Mouse (Mus musculus) CH12.LX (cell line): Measurements from ENCODE around the gene Pdzd2. TPM values are rescaled to one million over a fixed set of nuclear protein-coding genes. Genes with fewer than 3 reads are reported as not detected.

Source experiments
- DNase-seq: peaks from one replicate; pipeline ENCODE4 v3.0.0-alpha.2; 2013; ENCODE audit errors: extremely low read depth
- H3K27ac ChIP-seq: 2 replicates; pipeline ENCODE4 v1.5.1; 2012; ENCODE audit warnings: low read depth, mild to moderate bottlenecking, control low read depth, moderate library complexity; ENCODE audit not compliant: insufficient read depth
- H3K27me3 ChIP-seq: replicated peaks from 2 replicates; pipeline ENCODE3; 2012; ENCODE audit warnings: inconsistent platforms
- H3K36me3 ChIP-seq, 2 experiments: replicated peaks in 1 of 2; 2 replicates each; pipeline versions ENCODE3 to v1.6.1; 2012; ENCODE audit warnings: inconsistent platforms in 1 of 2, low read length in 1 of 2, mild to moderate bottlenecking in 1 of 2, mixed read lengths in 1 of 2, moderate library complexity in 1 of 2; ENCODE audit not compliant: control insufficient read depth in 1 of 2, insufficient read depth in 1 of 2
- H3K4me1 ChIP-seq, 2 experiments: 2 replicates each; pipeline ENCODE4 v1.6.1; 2012; ENCODE audit warnings: inconsistent platforms in 1 of 2, moderate library complexity in 1 of 2; ENCODE audit not compliant: insufficient read depth in 2 of 2, control insufficient read depth in 1 of 2
- H3K4me2 ChIP-seq: 2 replicates; pipeline ENCODE4 v1.6.1; 2012; ENCODE audit warnings: low read depth, mild to moderate bottlenecking, control low read depth; ENCODE audit not compliant: poor library complexity, insufficient read depth, severe bottlenecking
- H3K4me3 ChIP-seq, 3 experiments: fragments of 150-350 bp in 1 of 3; sonication (generic) in 1 of 3; replicated peaks in 1 of 3; 2 replicates each; pipeline versions ENCODE3 to v1.5.1; 2011 to 2012; ENCODE audit warnings: low read depth in 2 of 3, low read length in 2 of 3, mild to moderate bottlenecking in 2 of 3, moderate library complexity in 2 of 3, control low read depth in 1 of 3, improper control_type of control experiment in 1 of 3, inconsistent platforms in 1 of 3, mixed read lengths in 1 of 3; ENCODE audit not compliant: poor library complexity in 1 of 3
- H3K79me2 ChIP-seq: replicated peaks from 2 replicates; pipeline ENCODE4 v1.6.1; 2012; ENCODE audit warnings: mild to moderate bottlenecking, moderate library complexity; ENCODE audit not compliant: control insufficient read depth, poor library complexity, insufficient read depth, severe bottlenecking; ENCODE audit errors: extremely low read depth
- H3K9ac ChIP-seq: 2 replicates; pipeline ENCODE4 v1.6.1; 2012; ENCODE audit warnings: low read depth, mild to moderate bottlenecking, control low read depth, moderate library complexity; ENCODE audit not compliant: insufficient read depth
- H3K9me3 ChIP-seq: replicated peaks from 2 replicates; pipeline ENCODE3; 2012; ENCODE audit warnings: low read length, inconsistent platforms, mixed read lengths
- CHD2 ChIP-seq: IDR thresholded peaks from 2 replicates; pipeline ENCODE4 v1.6.1; 2011; ENCODE audit warnings: low read length, improper control_type of control experiment
- CTCF ChIP-seq, 2 experiments: IDR thresholded peaks in 1 of 2; conservative IDR thresholded peaks in 1 of 2; 2 replicates each; pipeline ENCODE4 v1.5.1; 2011 to 2012; ENCODE audit warnings: low read depth in 2 of 2, low read length in 2 of 2, improper control_type of control experiment in 1 of 2, inconsistent platforms in 1 of 2, mild to moderate bottlenecking in 1 of 2, moderate library complexity in 1 of 2
- E2F4 ChIP-seq: IDR thresholded peaks from 2 replicates; pipeline ENCODE4 v1.6.1; 2011; ENCODE audit warnings: low read depth, low read length, improper control_type of control experiment; ENCODE audit not compliant: insufficient replicate concordance
- ELF1 ChIP-seq: IDR thresholded peaks from 2 replicates; pipeline ENCODE4 v1.6.1; 2014; ENCODE audit warnings: low read depth, mild to moderate bottlenecking, inconsistent platforms, low read length, improper control_type of control experiment
- EP300 ChIP-seq: IDR thresholded peaks from 2 replicates; pipeline ENCODE4 v1.6.1; 2011; ENCODE audit warnings: low read length, improper control_type of control experiment
- ETS1 ChIP-seq: conservative IDR thresholded peaks from 2 replicates; pipeline ENCODE4 v1.6.1; 2012; ENCODE audit warnings: low read depth, mild to moderate bottlenecking, inconsistent platforms, low read length, improper control_type of control experiment, moderate library complexity
- GABPA ChIP-seq: IDR thresholded peaks from 2 replicates; pipeline ENCODE4 v1.6.1; 2012; ENCODE audit warnings: low read depth, low read length, improper control_type of control experiment, inconsistent platforms; ENCODE audit not compliant: insufficient replicate concordance
- HCFC1 ChIP-seq: IDR thresholded peaks from 2 replicates; pipeline ENCODE4 v1.6.1; 2012; ENCODE audit warnings: low read depth, mild to moderate bottlenecking, inconsistent platforms, low read length, improper control_type of control experiment
- IRF4 ChIP-seq: IDR thresholded peaks from 2 replicates; pipeline ENCODE4 v1.6.1; 2014; ENCODE audit warnings: low read depth, mild to moderate bottlenecking, inconsistent platforms, low read length, improper control_type of control experiment
- MAX ChIP-seq: IDR thresholded peaks from 2 replicates; pipeline ENCODE4 v1.6.1; 2011; ENCODE audit warnings: low read length, improper control_type of control experiment
- MXI1 ChIP-seq: IDR thresholded peaks from 2 replicates; pipeline ENCODE4 v1.6.1; 2011; ENCODE audit warnings: mild to moderate bottlenecking, low read depth, low read length, improper control_type of control experiment
- NRF1 ChIP-seq: IDR thresholded peaks from 2 replicates; pipeline ENCODE4 v1.6.1; 2014; ENCODE audit warnings: low read depth, mild to moderate bottlenecking, inconsistent platforms, low read length, improper control_type of control experiment, moderate library complexity
- PAX5 ChIP-seq: IDR thresholded peaks from 2 replicates; pipeline ENCODE4 v1.6.1; 2012; ENCODE audit warnings: low read length, inconsistent platforms, mixed read lengths
- RAD21 ChIP-seq: IDR thresholded peaks from 2 replicates; pipeline ENCODE4 v1.6.1; 2011; ENCODE audit warnings: low read depth, mild to moderate bottlenecking, low read length, improper control_type of control experiment, moderate library complexity
- TBP ChIP-seq: conservative IDR thresholded peaks from 2 replicates; pipeline ENCODE4 v1.6.1; 2011; ENCODE audit warnings: low read depth, low read length, improper control_type of control experiment
- ZKSCAN1 ChIP-seq: IDR thresholded peaks from 2 replicates; pipeline ENCODE4 v1.6.1; 2012; ENCODE audit warnings: low read depth, inconsistent platforms, low read length, improper control_type of control experiment, borderline replicate concordance
- ZMIZ1 ChIP-seq: IDR thresholded peaks from 2 replicates; pipeline ENCODE4 v1.6.1; 2012; ENCODE audit warnings: low read depth, mild to moderate bottlenecking, inconsistent platforms, low read length, improper control_type of control experiment
- ZNF384 ChIP-seq: IDR thresholded peaks from 2 replicates; pipeline ENCODE4 v1.6.1; 2012; ENCODE audit warnings: low read depth, low read length, improper control_type of control experiment, inconsistent platforms
- dilution Hi-C: fragments of 300-500 bp; cut with MboI; formaldehyde crosslinking; loops from 2 replicates; pipeline ENCODE4 v1.14.3; 2020; ENCODE audit warnings: low sequenced_read_pairs; ENCODE audit not compliant: extremely low pct_unique_long_range_greater_than_20kb, extremely low pct_ligation_motif_present
- in situ Hi-C: fragments of 300-500 bp; cut with MboI; formaldehyde crosslinking; loops from 3 replicates; pipeline ENCODE4 v1.14.3; 2019; ENCODE audit warnings: low sequenced_read_pairs, low pct_ligation_motif_present, low pct_unique_long_range_greater_than_20kb, mixed read lengths
- polyA plus RNA-seq: library from polyadenylated mRNA; unstranded; fragments of >175 nt; gene quantifications from 2 replicates; pipeline ENCODE4 v1.2.1, GENCODE M21; 2012; ENCODE audit warnings: low read depth; ENCODE audit not compliant: insufficient read length
- total RNA-seq, 2 experiments: library from RNA; depleted of rRNA; stranded (reverse); fragments of 300-350 nt in 1 of 2; fragments of >200 nt in 1 of 2; gene quantifications; 2 replicates each; pipeline ENCODE4 v1.2.3; 2012 to 2014

Pdzd2 gene
- total and polyA plus RNA-seq, 3 experiments, result 0.04 to 0.24 (median 0.17) TPM

DNA sequence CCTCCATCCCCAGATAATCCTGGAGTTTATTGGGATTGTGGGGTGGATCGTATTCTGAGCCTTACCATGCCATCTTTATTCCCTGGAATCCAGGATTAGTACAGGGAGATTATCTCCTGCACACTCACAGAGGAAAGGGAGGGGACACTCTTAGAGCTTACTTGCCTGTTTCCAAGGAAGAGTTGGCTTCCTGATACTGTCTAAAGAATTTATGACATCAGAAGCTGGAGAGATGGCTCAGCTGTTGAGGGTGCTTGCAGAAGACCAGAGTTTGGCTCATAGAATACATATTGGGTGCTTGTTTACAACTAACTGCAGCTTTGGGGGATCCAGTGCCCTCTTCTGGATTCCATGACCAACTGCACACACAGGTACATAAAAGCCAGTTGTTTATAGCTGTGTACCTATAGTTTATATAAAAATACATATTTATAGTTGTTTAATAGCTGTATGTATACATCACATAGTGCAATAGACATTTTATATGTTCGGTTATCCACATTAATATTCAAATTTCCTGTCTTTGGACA is 385.4 kb downstream of the Pdzd2 start:
- H3K79me2 ChIP-seq, result no peaks in the 10 kb centered on the region; the same call in 1 of the 2 replicates
- H3K36me3 ChIP-seq, result peaks cover 39 to 85% of the 10 kb centered on the region in 2 experiments
- H3K4me1 ChIP-seq, result peaks cover 0 to 7% of the 10 kb centered on the region in 2 experiments; a peak in 2 of 4 replicates
- H3K4me3 ChIP-seq, result no peak overlapping the region
- H3K9ac ChIP-seq, result no peak overlapping the region
- DNase-seq, result no peak
- TF ChIP-seq GABPA, result no peak
- TF ChIP-seq RAD21, result peak; percentile 3
- TF ChIP-seq CTCF (conservative IDR thresholded peaks at IDR 0.05 in 1 of 2, IDR thresholded peaks at IDR 0.05 in 1 of 2; ENCODE audit: low read depth in 2 of 2, low read length in 2 of 2), result peak in 1 of 2 experiments; percentile 32; a peak in 2 of 4 replicates
- no peak for TF ChIP-seq ZNF384
- dilution Hi-C loops, result no loop called here
- no peaks in the 10 kb centered on the region for H3K9me3 ChIP-seq
- H3K27ac ChIP-seq, result no peak overlapping the region
- no peak overlapping the region for H3K4me2 ChIP-seq
- no peaks in the 10 kb centered on the region for H3K27me3 ChIP-seq
- in situ Hi-C loops, result no loop called here

- no peak overlapping the region for H3K9ac ChIP-seq
- in situ Hi-C loops, result no loop called here
- no peak for DNase-seq
- dilution Hi-C loops, result no loop called here
- H3K27ac ChIP-seq, result no peak overlapping the region
- TF ChIP-seq ETS1, result no peak
- TF ChIP-seq ZKSCAN1, result no peak
- TF ChIP-seq PAX5, result no peak
- no peak for TF ChIP-seq HCFC1
- TF ChIP-seq RAD21, result no peak
- no peak for TF ChIP-seq GABPA
- no peak for TF ChIP-seq MXI1
- TF ChIP-seq E2F4, result no peak
- no peak for TF ChIP-seq ZMIZ1
- no peak for TF ChIP-seq ELF1
- no peak for TF ChIP-seq IRF4
- no peak for TF ChIP-seq NRF1
- no peak for TF ChIP-seq MAX
- TF ChIP-seq EP300, result no peak
- TF ChIP-seq CHD2, result no peak
- TF ChIP-seq TBP, result no peak
- H3K27me3 ChIP-seq, result no peaks in the 10 kb centered on the region
- H3K4me1 ChIP-seq, result peaks cover 0 to 27% of the 10 kb centered on the region in 2 experiments; a peak in 2 of 4 replicates
- H3K79me2 ChIP-seq, result peaks cover 2% of the 10 kb centered on the region
- no peak overlapping the region for H3K4me2 ChIP-seq
- H3K36me3 ChIP-seq, result peaks cover 42 to 84% of the 10 kb centered on the region in 2 experiments
- H3K4me3 ChIP-seq, result no peak overlapping the region
- H3K9me3 ChIP-seq, result no peaks in the 10 kb centered on the region
These were observed 388.3 kb downstream of the Pdzd2 start for GRCm38 (mm10) chr15:12351470-12351869.
